ENCODE assay signal across 16 mouse cellular contexts in the genomic region with DNA sequence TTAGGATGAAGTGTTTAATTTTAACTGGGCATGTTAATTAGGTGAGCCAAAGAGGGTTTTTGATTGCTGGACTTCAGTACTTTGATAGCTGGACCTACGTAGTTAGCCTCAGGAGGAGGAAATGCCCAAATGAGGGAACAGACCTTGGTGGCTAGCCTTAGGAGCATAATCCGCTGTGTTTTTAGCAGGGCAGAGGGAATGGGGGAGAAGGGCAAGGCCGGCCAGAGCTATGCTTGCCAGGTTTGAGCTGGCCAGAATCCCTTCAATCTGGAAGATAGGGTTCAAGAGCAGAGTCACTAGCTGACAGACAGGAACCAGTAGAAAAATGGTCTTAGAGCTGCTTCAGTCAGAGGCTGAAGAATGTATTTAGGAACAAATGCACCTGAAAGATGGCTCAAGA. TPM values are rescaled to one million over a fixed set of nuclear protein-coding genes. Genes with fewer than 3 reads are reported as not detected.
"Had no signal": no experiment of that assay in that cellular context is flagged by ENCODE, and none has a peak within 500 bp of the region (broad histone marks: within the 10 kb centered on the region; RNA-seq: fewer than 3 reads in every experiment).

No protein-coding gene starts in this region.

- DNase-seq: kidney, adult 18-20 months; kidney, adult 9 months; kidney, postnatal 14 days; kidney, postnatal 4 days; lung, adult 18-20 months; lung, postnatal 10 days; lung, postnatal 36 days; retina, postnatal 1 day; right cerebral cortex, postnatal 25 days; spleen, adult 18-20 months; thymus, postnatal 36 days had no signal

RNA-seq across cellular contexts. Expression of a gene that starts 26.9 kb away (rescaled TPM):
- total RNA-seq: layer of hippocampus, adult 18-20 months; layer of hippocampus, postnatal 14 days; left cerebral cortex, adult 18-20 months; left cerebral cortex, postnatal 10 days; left cerebral cortex, postnatal 36 days had no signal

RNA-seq across cellular contexts. Expression of a gene that starts 32.8 kb away (rescaled TPM):
- total RNA-seq: left cerebral cortex, adult 18-20 months; left cerebral cortex, postnatal 10 days had no signal
